Mouse (Mus musculus) intestine, postnatal 0 days (tissue): ENCODE measurements around the gene Pip5k1b. TPM values are rescaled to one million over a fixed set of nuclear protein-coding genes. Genes with fewer than 3 reads are reported as not detected.

Source experiments
- ATAC-seq: fragments of 200-750 bp; cut with Nextera tagmentation; 2 replicates; pipeline ENCODE4 v1.8.0; 2017; ENCODE audit warnings: mild to moderate bottlenecking, moderate TSS enrichment, moderate library complexity
- H3K27ac ChIP-seq: fragments of 300-500 bp; sonication (generic); 2 replicates; pipeline ENCODE4 v1.5.1; 2014; ENCODE audit warnings: mild to moderate bottlenecking, low read depth, low read length, moderate library complexity
- H3K27me3 ChIP-seq: fragments of 300-500 bp; sonication (generic); replicated peaks from 2 replicates; pipeline ENCODE4 v1.6.1; 2014; ENCODE audit warnings: low read length, mixed read lengths; ENCODE audit not compliant: control insufficient read depth, insufficient read depth
- H3K36me3 ChIP-seq: fragments of 300-500 bp; sonication (generic); 2 replicates; pipeline ENCODE4 v1.6.1; 2014; ENCODE audit warnings: mild to moderate bottlenecking, moderate library complexity; ENCODE audit not compliant: control insufficient read depth, insufficient read depth
- H3K4me1 ChIP-seq: fragments of 300-500 bp; sonication (generic); replicated peaks from 2 replicates; pipeline ENCODE4 v1.6.1; 2014; ENCODE audit warnings: antibody characterized with exemption, low read length, mixed read lengths; ENCODE audit not compliant: control insufficient read depth, insufficient read depth
- H3K4me2 ChIP-seq: fragments of 300-500 bp; sonication (generic); replicated peaks from 2 replicates; pipeline ENCODE4 v1.6.1; 2014; ENCODE audit warnings: low read depth, mild to moderate bottlenecking, moderate library complexity
- H3K4me3 ChIP-seq: fragments of 300-500 bp; sonication (generic); 2 replicates; pipeline ENCODE4 v1.5.1; 2014; ENCODE audit warnings: low read depth, low read length
- H3K9ac ChIP-seq: fragments of 300-500 bp; sonication (generic); 2 replicates; pipeline ENCODE4 v1.6.1; 2014; ENCODE audit warnings: mild to moderate bottlenecking, low read depth, low read length
- H3K9me3 ChIP-seq: fragments of 300-500 bp; sonication (generic); 2 replicates; pipeline ENCODE4 v1.6.1; 2016; ENCODE audit warnings: mixed run types; ENCODE audit not compliant: control insufficient read depth
- CTCF ChIP-seq: sonication (generic); IDR thresholded peaks from 2 replicates; pipeline ENCODE4 v1.5.1; 2016; ENCODE audit warnings: low read depth, mild to moderate bottlenecking, control low read depth, antibody characterized with exemption, moderate library complexity
- WGBS: fragments of 180-500 bp; shearing (Covaris S2); extraction: QIAGEN DNeasy Blood & Tissue Kit; methylation state at CpG from one replicate; pipeline ENCODE4 v1.1.7; 2014; 5-methylcytosine and 5-hydroxymethylcytosine counted together
- polyA plus RNA-seq: library from polyadenylated mRNA; unstranded; fragments of >200 nt; fragmentation: Nextera tagmentation; extraction: Ambion mirVana; gene quantifications from 2 replicates; pipeline ENCODE4 v1.2.1, GENCODE M21; 2015

The Pip5k1b gene
- polyA plus RNA-seq, 1 experiment from 2014 or later, result 29.4 TPM

GRCm38 (mm10) chr19:24450740-24451139 lies 104.9 kb downstream of the Pip5k1b start:
- Histone ChIP-seq H3K4me3 (no peak overlapping the region), H3K27ac (peak overlapping the region; percentile 64), H3K4me2 (no peak overlapping the region; the same call in 1 of the 2 replicates), H3K27me3 (no peaks in the 10 kb centered on the region), H3K4me1 (peaks cover 9% of the 10 kb centered on the region), H3K9ac (no peak overlapping the region), H3K36me3 (no peaks in the 10 kb centered on the region), H3K9me3 (no peaks in the 10 kb centered on the region)
- ATAC-seq, result peak; percentile 42; the same call in 1 of the 2 replicates
- WGBS, result 73% methylated on average over 8 of the region's 8 CpGs
- no peak for TF ChIP-seq CTCF

DNA sequence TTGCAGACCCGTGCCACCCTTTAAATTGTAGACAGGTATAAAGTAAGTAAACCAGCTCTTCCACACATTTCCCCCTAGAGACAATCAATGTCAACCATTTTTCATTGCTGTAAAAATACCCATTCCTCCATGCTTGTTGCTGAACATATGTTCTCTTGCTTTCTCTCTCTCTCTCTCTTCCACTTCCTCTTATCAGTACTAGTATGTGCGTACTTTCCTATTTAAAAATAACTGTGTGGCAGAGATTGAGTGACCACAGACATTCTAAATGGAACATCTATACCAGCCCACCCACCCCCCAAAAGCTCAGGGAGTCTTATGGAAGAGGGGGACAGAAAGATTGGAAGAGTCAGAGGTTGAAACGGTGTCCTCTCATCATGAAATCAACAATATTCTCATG lies 111.3 kb downstream of the Pip5k1b start:
- WGBS, result 75% methylated on average over 3 of the region's 3 CpGs
- no peak overlapping the region for H3K4me2 ChIP-seq
- no peak for ATAC-seq
- H3K9me3 ChIP-seq, result no peaks in the 10 kb centered on the region
- no peaks in the 10 kb centered on the region for H3K27me3 ChIP-seq
- H3K36me3 ChIP-seq, result no peaks in the 10 kb centered on the region
- H3K9ac ChIP-seq, result no peak overlapping the region
- no peak for TF ChIP-seq CTCF
- H3K4me1 ChIP-seq, result peaks cover 9% of the 10 kb centered on the region; the same call in 1 of the 2 replicates
- H3K27ac ChIP-seq, result no peak overlapping the region
- no peak overlapping the region for H3K4me3 ChIP-seq

DNA sequence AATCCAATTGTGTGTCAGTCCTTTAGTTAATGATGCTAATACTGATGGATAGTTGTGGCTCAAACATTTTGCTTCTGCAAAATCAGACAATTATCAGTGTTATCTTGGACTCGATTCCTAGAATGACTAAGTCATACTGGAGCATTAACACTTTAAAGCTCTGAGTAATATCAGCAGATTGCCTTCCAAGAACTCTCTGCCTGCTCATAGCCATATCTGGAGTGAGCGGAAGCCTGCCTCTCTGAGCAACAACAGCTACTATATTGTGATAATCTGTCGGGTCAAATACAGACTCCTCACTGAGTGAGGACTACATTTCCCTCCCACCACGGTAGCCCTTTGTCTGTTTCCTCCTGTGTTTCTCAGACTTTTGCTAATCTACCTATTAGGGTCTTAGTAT lies 116.0 kb downstream of the Pip5k1b start:
- H3K4me3 ChIP-seq, result no peak overlapping the region
- 59% methylated on average over 4 of the region's 4 CpGs for whole genome bisulfite sequencing
- no peaks in the 10 kb centered on the region for H3K27me3 ChIP-seq
- no peak overlapping the region for H3K4me2 ChIP-seq
- ATAC-seq, result no peak
- H3K27ac ChIP-seq, result no peak overlapping the region
- H3K9ac ChIP-seq, result no peak overlapping the region
- H3K4me1 ChIP-seq, result no peaks in the 10 kb centered on the region
- no peak for TF ChIP-seq CTCF
- H3K9me3 ChIP-seq, result no peaks in the 10 kb centered on the region
- H3K36me3 ChIP-seq, result no peaks in the 10 kb centered on the region

DNA sequence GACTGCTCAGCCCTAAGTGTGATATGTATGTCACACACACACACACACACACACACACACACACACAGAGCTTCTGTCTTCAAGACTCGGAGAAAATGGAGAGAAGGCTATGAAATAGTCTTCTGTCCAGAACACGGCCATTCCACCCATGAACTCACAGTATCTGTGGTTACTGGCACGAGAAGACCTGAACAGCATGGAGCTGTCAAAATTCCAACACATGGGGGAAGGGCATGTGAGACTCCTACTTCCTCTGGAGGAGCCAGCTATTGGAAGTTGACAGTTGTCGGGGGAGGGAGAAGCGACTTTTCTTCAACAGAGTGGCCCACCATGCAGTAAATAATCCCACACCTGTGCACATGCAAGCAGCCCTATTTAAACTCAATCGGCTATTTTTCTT lies 121.4 kb downstream of the Pip5k1b start:
- Histone ChIP-seq H3K4me1 (no peaks in the 10 kb centered on the region), H3K36me3 (no peaks in the 10 kb centered on the region), H3K9ac (no peak overlapping the region), H3K4me3 (no peak overlapping the region), H3K4me2 (no peak overlapping the region), H3K27me3 (no peaks in the 10 kb centered on the region), H3K27ac (no peak overlapping the region), H3K9me3 (no peaks in the 10 kb centered on the region)
- WGBS, result 78% methylated on average over 6 of the region's 6 CpGs
- TF ChIP-seq CTCF, result no peak
- ATAC-seq, result no peak

- Histone ChIP-seq H3K4me1 (no peaks in the 10 kb centered on the region), H3K9me3 (no peaks in the 10 kb centered on the region), H3K27ac (no peak overlapping the region), H3K4me2 (no peak overlapping the region), H3K4me3 (no peak overlapping the region), H3K36me3 (no peaks in the 10 kb centered on the region), H3K27me3 (no peaks in the 10 kb centered on the region), H3K9ac (no peak overlapping the region)
- no peak for ATAC-seq
- 71% methylated on average over 5 of the region's 5 CpGs for WGBS
- TF ChIP-seq CTCF, result no peak
Observed at GRCm38 (mm10) chr19:24432447-24432846, 123.2 kb downstream of the Pip5k1b start.

- TF ChIP-seq CTCF, result no peak
- Histone ChIP-seq H3K4me2 (no peak overlapping the region), H3K27me3 (no peaks in the 10 kb centered on the region), H3K9ac (no peak overlapping the region), H3K4me1 (no peaks in the 10 kb centered on the region), H3K27ac (no peak overlapping the region), H3K4me3 (no peak overlapping the region), H3K9me3 (no peaks in the 10 kb centered on the region), H3K36me3 (no peaks in the 10 kb centered on the region)
- 94% methylated on average over 2 of the region's 2 CpGs for WGBS
- ATAC-seq, result no peak
Observed at GRCm38 (mm10) chr19:24431381-24431780, 124.3 kb downstream of the Pip5k1b start.

DNA sequence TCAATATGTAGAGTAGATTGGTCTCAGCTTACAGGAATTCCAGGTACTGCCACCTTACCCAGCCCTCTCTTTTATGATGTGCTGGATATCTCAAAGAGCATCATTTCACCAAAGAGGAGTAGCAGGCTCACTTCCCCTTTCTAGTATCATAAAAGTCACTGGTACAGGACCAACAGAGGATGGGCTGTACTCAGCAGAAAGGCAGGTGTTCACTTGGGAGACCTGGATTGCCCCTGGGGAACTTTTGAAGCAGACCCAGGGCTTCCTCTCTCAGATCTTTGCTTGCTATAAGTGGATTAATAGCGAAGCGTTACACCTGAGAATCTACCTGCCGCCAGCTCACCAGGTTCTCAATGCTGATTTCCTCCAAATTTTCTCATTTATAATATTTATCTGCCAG lies 127.7 kb downstream of the Pip5k1b start:
- H3K4me3 ChIP-seq, result no peak overlapping the region
- H3K9ac ChIP-seq, result no peak overlapping the region
- H3K4me1 ChIP-seq, result no peaks in the 10 kb centered on the region
- H3K27me3 ChIP-seq, result no peaks in the 10 kb centered on the region
- no peak for ATAC-seq
- no peak overlapping the region for H3K4me2 ChIP-seq
- H3K27ac ChIP-seq, result no peak overlapping the region
- H3K36me3 ChIP-seq, result no peaks in the 10 kb centered on the region
- WGBS, result 92% methylated on average over 3 of the region's 3 CpGs
- H3K9me3 ChIP-seq, result no peaks in the 10 kb centered on the region
- no peak for TF ChIP-seq CTCF
